Mouse (Mus musculus) embryonic facial prominence, embryonic 10.5 days (tissue): ENCODE data around the gene Syt2. TPM values are rescaled to one million over a fixed set of nuclear protein-coding genes. Genes with fewer than 3 reads are reported as not detected.

Experiments
- DNase-seq: peaks from one replicate; pipeline ENCODE4 v3.0.0-alpha.2; 2017; ENCODE audit warnings: low spot score
- H3K27ac ChIP-seq: fragments of 300-500 bp; sonication (generic); replicated peaks from 2 replicates; pipeline ENCODE4 v1.5.1; 2016; ENCODE audit warnings: mild to moderate bottlenecking
- H3K27me3 ChIP-seq: fragments of 300-500 bp; sonication (generic); replicated peaks from 2 replicates; pipeline ENCODE4 v1.6.1; 2016; ENCODE audit warnings: low read depth, mild to moderate bottlenecking; ENCODE audit not compliant: poor library complexity, severe bottlenecking
- H3K36me3 ChIP-seq: fragments of 300-500 bp; sonication (generic); replicated peaks from 2 replicates; pipeline ENCODE4 v1.6.1; 2016; ENCODE audit warnings: mild to moderate bottlenecking, moderate library complexity
- H3K4me1 ChIP-seq: fragments of 300-500 bp; sonication (generic); 2 replicates; pipeline ENCODE4 v1.6.1; 2016
- H3K4me3 ChIP-seq: fragments of 300-500 bp; sonication (generic); 2 replicates; pipeline ENCODE4 v1.5.1; 2016; ENCODE audit warnings: mild to moderate bottlenecking, moderate library complexity
- H3K9me3 ChIP-seq: fragments of 300-500 bp; sonication (generic); 2 replicates; pipeline ENCODE4 v1.6.1; 2016; ENCODE audit warnings: mild to moderate bottlenecking
- WGBS: fragments of 180-500 bp; shearing (Covaris S2); methylation state at CpG from one replicate; pipeline ENCODE4 v1.1.7; 2016; 5-methylcytosine and 5-hydroxymethylcytosine counted together
- polyA plus RNA-seq: library from polyadenylated mRNA; unstranded; fragments of >200 nt; fragmentation: Nextera tagmentation; extraction: Ambion mirVana; gene quantifications from 2 replicates; pipeline ENCODE4 v1.2.1, GENCODE M21; 2016

The Syt2 gene
- polyA plus RNA-seq, 1 experiment from 2014 or later, result 3.8 TPM

- Histone ChIP-seq H3K27ac (no peak overlapping the region), H3K4me3 (peak overlapping the region; percentile 66; the same call in 1 of the 2 replicates), H3K27me3 (peaks cover 98% of the 10 kb centered on the region), H3K4me1 (peaks cover 47% of the 10 kb centered on the region), H3K9me3 (no peaks in the 10 kb centered on the region), H3K36me3 (no peaks in the 10 kb centered on the region)
- DNase-seq, result no peak
- 62% methylated on average over 7 of the region's 7 CpGs for WGBS
Measured at GRCm38 (mm10) chr1:134711061-134711460, 64.6 kb downstream of the Syt2 start.

GRCm38 (mm10) chr1:134711653-134712052 lies 65.2 kb downstream of the Syt2 start:
- Histone ChIP-seq H3K4me3 (no peak overlapping the region), H3K9me3 (no peaks in the 10 kb centered on the region)

GRCm38 (mm10) chr1:134712781-134713299 lies 66.4 kb downstream of the Syt2 start:
- H3K4me3 ChIP-seq, result no peak overlapping the region
- WGBS, result 81% methylated on average over 9 of the region's 9 CpGs

More at GRCm38 (mm10) chr1:134711653-134712052, 65.2 kb downstream of the Syt2 start:
- Histone ChIP-seq H3K27ac (peak overlapping the region; percentile 24; the same call in 1 of the 2 replicates), H3K36me3 (no peaks in the 10 kb centered on the region), H3K4me1 (peaks cover 47% of the 10 kb centered on the region), H3K27me3 (peaks cover 93% of the 10 kb centered on the region)
- no peak for DNase-seq
- 80% methylated on average over 5 of the region's 5 CpGs for WGBS

GRCm38 (mm10) chr1:134713421-134713969 lies 67.0 kb downstream of the Syt2 start:
- Histone ChIP-seq H3K27ac (peak overlapping the region; percentile 48; the same call in 1 of the 2 replicates), H3K4me1 (peaks cover 42% of the 10 kb centered on the region), H3K4me3 (no peak overlapping the region), H3K27me3 (peaks cover 82% of the 10 kb centered on the region), H3K9me3 (no peaks in the 10 kb centered on the region), H3K36me3 (no peaks in the 10 kb centered on the region)
- 12% methylated on average over 11 of the region's 11 CpGs for WGBS
- DNase-seq, result no peak

More at GRCm38 (mm10) chr1:134712781-134713299, 66.4 kb downstream of the Syt2 start:
- DNase-seq, result no peak
- Histone ChIP-seq H3K4me1 (peaks cover 47% of the 10 kb centered on the region), H3K27ac (no peak overlapping the region; the same call in 1 of the 2 replicates), H3K9me3 (no peaks in the 10 kb centered on the region), H3K36me3 (no peaks in the 10 kb centered on the region), H3K27me3 (peaks cover 88% of the 10 kb centered on the region)

- 63% methylated on average over 8 of the region's 8 CpGs for WGBS
- Histone ChIP-seq H3K27ac (peak overlapping the region; percentile 57; the same call in 1 of the 2 replicates), H3K27me3 (peaks cover 75% of the 10 kb centered on the region), H3K36me3 (no peaks in the 10 kb centered on the region), H3K4me3 (no peak overlapping the region), H3K9me3 (no peaks in the 10 kb centered on the region), H3K4me1 (peaks cover 41% of the 10 kb centered on the region)
- no peak for DNase-seq
Measured at GRCm38 (mm10) chr1:134714166-134714565, 67.7 kb downstream of the Syt2 start.

GRCm38 (mm10) chr1:134715092-134715491 lies 68.6 kb downstream of the Syt2 start:
- peaks cover 73% of the 10 kb centered on the region for H3K27me3 ChIP-seq
- no peaks in the 10 kb centered on the region for H3K36me3 ChIP-seq
- 73% methylated on average over 5 of the region's 5 CpGs for WGBS
- no peak overlapping the region for H3K27ac ChIP-seq
- no peak overlapping the region for H3K4me3 ChIP-seq
- no peaks in the 10 kb centered on the region for H3K9me3 ChIP-seq
- H3K4me1 ChIP-seq, result peaks cover 39% of the 10 kb centered on the region
- DNase-seq, result no peak

- no peak overlapping the region for H3K4me3 ChIP-seq
- H3K36me3 ChIP-seq, result no peaks in the 10 kb centered on the region
- peaks cover 33% of the 10 kb centered on the region for H3K27me3 ChIP-seq
- no peak for DNase-seq
- H3K27ac ChIP-seq, result no peak overlapping the region
- H3K9me3 ChIP-seq, result no peaks in the 10 kb centered on the region
- H3K4me1 ChIP-seq, result peaks cover 16% of the 10 kb centered on the region
- 51% methylated on average over 12 of the region's 12 CpGs for WGBS
Measured at GRCm38 (mm10) chr1:134719718-134720304, 73.3 kb downstream of the Syt2 start.

GRCm38 (mm10) chr1:134721486-134721885 lies 75.0 kb downstream of the Syt2 start:
- Histone ChIP-seq H3K27me3 (peaks cover 22% of the 10 kb centered on the region; the same call in 1 of the 2 replicates), H3K27ac (no peak overlapping the region), H3K36me3 (no peaks in the 10 kb centered on the region), H3K9me3 (no peaks in the 10 kb centered on the region), H3K4me1 (peaks cover 12% of the 10 kb centered on the region), H3K4me3 (no peak overlapping the region)
- 83% methylated on average over 5 of the region's 5 CpGs for WGBS
- no peak for DNase-seq

- Histone ChIP-seq H3K4me3 (no peak overlapping the region), H3K27ac (no peak overlapping the region), H3K27me3 (0 out of 2 replicates have a peak, but pooled peaks cover 14% of the 10 kb centered on the region), H3K4me1 (peaks cover 12% of the 10 kb centered on the region), H3K9me3 (no peaks in the 10 kb centered on the region), H3K36me3 (no peaks in the 10 kb centered on the region)
- no peak for DNase-seq
- WGBS, result 83% methylated on average over 7 of the region's 7 CpGs
Measured at GRCm38 (mm10) chr1:134722891-134723290, 76.4 kb downstream of the Syt2 start.

GRCm38 (mm10) chr1:134725276-134725675 lies 78.8 kb downstream of the Syt2 start:
- Histone ChIP-seq H3K27me3 (0 out of 2 replicates have a peak, but pooled peaks cover 5% of the 10 kb centered on the region), H3K4me1 (peaks cover 3% of the 10 kb centered on the region; the same call in 1 of the 2 replicates), H3K9me3 (no peaks in the 10 kb centered on the region), H3K4me3 (no peak overlapping the region), H3K36me3 (no peaks in the 10 kb centered on the region), H3K27ac (no peak overlapping the region)
- DNase-seq, result no peak
- 45% methylated on average over 5 of the region's 5 CpGs for WGBS

- H3K9me3 ChIP-seq, result no peaks in the 10 kb centered on the region
- H3K36me3 ChIP-seq, result no peaks in the 10 kb centered on the region
- H3K4me1 ChIP-seq, result peaks cover 3% of the 10 kb centered on the region; the same call in 1 of the 2 replicates
- no peak overlapping the region for H3K4me3 ChIP-seq
- no peak overlapping the region; the same call in 1 of the 2 replicates for H3K27ac ChIP-seq
- WGBS, result 87% methylated on average over 7 of the region's 7 CpGs
- DNase-seq, result no peak
- no peaks in the 10 kb centered on the region for H3K27me3 ChIP-seq
Measured at GRCm38 (mm10) chr1:134726480-134726879, 80.0 kb downstream of the Syt2 start.

- Histone ChIP-seq H3K4me3 (no peak overlapping the region), H3K27me3 (no peaks in the 10 kb centered on the region), H3K4me1 (peaks cover 3% of the 10 kb centered on the region; the same call in 1 of the 2 replicates), H3K27ac (no peak overlapping the region), H3K9me3 (no peaks in the 10 kb centered on the region), H3K36me3 (no peaks in the 10 kb centered on the region)
- 86% methylated on average over 8 of the region's 8 CpGs for WGBS
- no peak for DNase-seq
Measured at GRCm38 (mm10) chr1:134727256-134727655, 80.8 kb downstream of the Syt2 start.

GRCm38 (mm10) chr1:134733659-134734058 lies 87.2 kb downstream of the Syt2 start:
- peaks cover 10% of the 10 kb centered on the region for H3K4me1 ChIP-seq
- no peaks in the 10 kb centered on the region for H3K9me3 ChIP-seq
- 86% methylated on average over 5 of the region's 5 CpGs for WGBS
- H3K4me3 ChIP-seq, result no peak overlapping the region
- H3K36me3 ChIP-seq, result no peaks in the 10 kb centered on the region; the same call in 1 of the 2 replicates
- no peak for DNase-seq
- H3K27me3 ChIP-seq, result peaks cover 7% of the 10 kb centered on the region
- no peak overlapping the region for H3K27ac ChIP-seq
